Mouse (Mus musculus): Measurements from ENCODE around the gene Gstm5. TPM values are rescaled to one million over a fixed set of nuclear protein-coding genes. Genes with fewer than 3 reads are reported as not detected.

Gstm5 gene
- polyA plus RNA-seq (2012; rRNA removed), result 2,841 and 3,160 TPM in 2 replicates

DNA sequence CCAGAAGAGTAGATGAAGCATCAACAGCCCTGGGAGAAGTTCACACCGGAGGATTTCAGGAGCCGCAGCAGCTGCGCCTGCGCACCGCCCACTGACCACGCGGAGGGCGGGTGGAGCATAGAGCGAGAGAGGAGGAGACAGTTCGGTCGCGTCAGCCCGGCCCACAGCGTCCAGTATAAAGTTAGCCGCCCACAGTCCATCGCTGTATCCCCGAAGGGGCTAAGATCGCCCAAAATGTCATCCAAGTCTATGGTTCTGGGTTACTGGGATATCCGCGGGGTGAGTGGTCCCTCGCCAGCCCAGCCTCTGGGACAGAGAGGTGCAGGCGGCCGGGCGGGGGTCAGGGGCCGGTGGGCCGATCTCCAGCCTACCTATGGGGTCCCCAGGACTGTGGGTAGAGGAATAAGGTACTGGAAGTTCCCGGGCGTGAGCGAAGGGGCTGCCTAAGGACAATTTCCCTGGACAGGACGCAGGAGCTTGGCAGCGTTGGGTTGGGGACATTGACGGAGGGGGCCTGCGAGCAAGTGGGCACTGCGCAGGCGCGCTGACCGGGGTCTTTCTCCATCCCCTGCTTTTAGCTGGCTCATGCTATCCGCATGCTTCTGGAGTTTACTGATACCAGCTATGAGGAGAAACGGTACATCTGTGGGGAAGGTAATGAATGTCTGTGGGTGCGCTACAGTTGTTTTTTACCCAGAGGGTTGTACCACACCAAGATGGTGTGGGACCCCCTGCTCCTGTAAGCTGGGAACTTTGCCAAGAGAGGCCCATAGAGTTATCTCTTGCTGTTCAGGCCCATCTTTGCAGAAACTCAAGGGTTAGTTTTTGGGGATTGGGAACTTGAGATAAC is at the start of gene Gstm5:
TSS of gene Gstm5 (plus strand) at position 102 of the 850 bp plus-strand sequence.
- H3K27ac ChIP-seq (ENCODE audit: control insufficient read depth, insufficient read depth, low read depth, low read length), result peak within 1 kb of the TSS; percentile 87
- TF ChIP-seq CTCF (IDR thresholded peaks at IDR 0.05; ENCODE audit: control insufficient read depth, insufficient read depth, insufficient replicate concordance, low read depth, low read length), result no peak
- peak; percentile 97 for TF ChIP-seq POLR2A (IDR thresholded peaks at IDR 0.05; ENCODE audit: control insufficient read depth, low read depth, low read length)
- peaks cover 3% of the 10 kb centered on the region; the same call in 1 of the 2 replicates for H3K36me3 ChIP-seq (ENCODE audit: control insufficient read depth, insufficient read depth, low read length)
- peaks cover 5% of the 10 kb centered on the region; the same call in 1 of the 2 replicates for H3K4me1 ChIP-seq (ENCODE audit: control insufficient read depth, insufficient read depth, low read length)
- no peaks in the 10 kb centered on the region for H3K27me3 ChIP-seq (ENCODE audit: control insufficient read depth, insufficient read depth, low read length)
- peak within 1 kb of the TSS; percentile 91 for H3K4me3 ChIP-seq (ENCODE audit: control insufficient read depth, low read depth, low read length)

DNA sequence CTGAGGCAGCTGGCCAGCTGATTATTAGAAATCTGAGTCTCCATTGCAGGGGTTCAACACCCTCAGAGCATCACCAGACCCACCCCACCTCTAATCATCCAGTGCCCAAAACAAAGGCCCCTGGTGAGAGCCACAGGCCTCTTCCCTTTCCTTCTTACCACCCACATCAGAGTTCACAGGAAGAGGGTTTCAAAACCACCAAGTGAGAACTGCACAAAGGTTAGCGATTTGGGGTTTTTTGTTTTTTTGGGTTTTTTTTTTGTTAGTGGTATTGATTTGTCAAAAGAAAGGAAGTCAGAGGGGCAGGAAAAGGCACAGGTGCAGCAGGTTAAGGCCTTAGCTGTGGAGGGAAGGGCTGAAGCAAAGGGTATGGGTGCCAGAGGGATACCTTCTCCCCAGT is 49.4 kb upstream of the Gstm5 start:
- Histone ChIP-seq H3K4me1 (ENCODE audit: control insufficient read depth, insufficient read depth, low read length) (no peaks in the 10 kb centered on the region), H3K27ac (ENCODE audit: control insufficient read depth, insufficient read depth, low read depth, low read length) (no peak overlapping the region), H3K27me3 (ENCODE audit: control insufficient read depth, insufficient read depth, low read length) (no peaks in the 10 kb centered on the region), H3K36me3 (ENCODE audit: control insufficient read depth, insufficient read depth, low read length) (no peaks in the 10 kb centered on the region), H3K4me3 (ENCODE audit: control insufficient read depth, low read depth, low read length) (no peak overlapping the region)
- no peak for TF ChIP-seq CTCF (IDR thresholded peaks at IDR 0.05; ENCODE audit: control insufficient read depth, insufficient read depth, insufficient replicate concordance, low read depth, low read length)
- no peak for TF ChIP-seq POLR2A (IDR thresholded peaks at IDR 0.05; ENCODE audit: control insufficient read depth, low read depth, low read length)

DNA sequence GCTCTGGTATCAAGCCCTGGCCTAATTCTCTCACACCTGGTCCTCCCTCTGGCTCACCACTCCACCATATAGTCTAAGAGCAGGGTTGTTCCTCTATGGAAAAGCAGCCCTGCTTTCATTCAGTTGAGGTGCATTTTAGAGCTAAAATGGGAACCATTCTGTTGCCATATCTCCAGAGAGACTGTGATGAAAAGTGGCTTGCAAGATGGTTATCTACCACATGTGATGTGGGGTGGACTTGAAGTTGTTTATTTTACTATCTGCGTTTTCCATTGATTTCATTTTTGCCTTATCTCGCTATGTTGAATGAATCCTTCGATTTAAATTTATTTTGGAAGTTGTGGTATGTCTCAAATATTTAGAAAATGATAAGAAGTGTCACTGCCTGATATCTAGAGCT is 48.8 kb upstream of the Gstm5 start:
- Histone ChIP-seq H3K4me1 (ENCODE audit: control insufficient read depth, insufficient read depth, low read length) (no peaks in the 10 kb centered on the region), H3K4me3 (ENCODE audit: control insufficient read depth, low read depth, low read length) (no peak overlapping the region), H3K27ac (ENCODE audit: control insufficient read depth, insufficient read depth, low read depth, low read length) (no peak overlapping the region), H3K36me3 (ENCODE audit: control insufficient read depth, insufficient read depth, low read length) (no peaks in the 10 kb centered on the region), H3K27me3 (ENCODE audit: control insufficient read depth, insufficient read depth, low read length) (no peaks in the 10 kb centered on the region)
- no peak for TF ChIP-seq CTCF (IDR thresholded peaks at IDR 0.05; ENCODE audit: control insufficient read depth, insufficient read depth, insufficient replicate concordance, low read depth, low read length)
- TF ChIP-seq POLR2A (IDR thresholded peaks at IDR 0.05; ENCODE audit: control insufficient read depth, low read depth, low read length), result no peak

DNA sequence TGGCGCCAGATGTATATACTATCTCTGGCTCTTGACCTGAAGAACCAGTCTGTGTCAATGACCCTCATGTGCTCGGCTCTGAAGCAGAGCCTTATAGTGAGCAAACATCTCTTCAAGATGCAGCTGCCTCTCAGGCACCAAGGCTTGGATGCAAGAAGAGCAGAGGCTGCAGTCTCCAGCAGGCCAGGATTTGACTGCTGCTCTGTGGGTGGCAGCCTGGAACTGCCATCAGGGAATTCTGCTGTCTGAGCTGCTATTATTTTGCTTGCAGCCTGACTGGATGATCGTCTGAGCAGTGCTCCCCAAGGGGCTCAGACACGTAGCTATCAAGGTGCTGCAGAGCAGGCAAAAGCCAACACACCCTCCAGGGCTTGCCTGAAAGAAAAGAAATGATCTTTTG is 47.5 kb upstream of the Gstm5 start:
- no peak overlapping the region for H3K4me3 ChIP-seq (ENCODE audit: control insufficient read depth, low read depth, low read length)
- TF ChIP-seq POLR2A (IDR thresholded peaks at IDR 0.05; ENCODE audit: control insufficient read depth, low read depth, low read length) (no peak), CTCF (IDR thresholded peaks at IDR 0.05; ENCODE audit: control insufficient read depth, insufficient read depth, insufficient replicate concordance, low read depth, low read length) (no peak)
- no peaks in the 10 kb centered on the region for H3K27me3 ChIP-seq (ENCODE audit: control insufficient read depth, insufficient read depth, low read length)
- H3K36me3 ChIP-seq (ENCODE audit: control insufficient read depth, insufficient read depth, low read length), result no peaks in the 10 kb centered on the region
- no peaks in the 10 kb centered on the region for H3K4me1 ChIP-seq (ENCODE audit: control insufficient read depth, insufficient read depth, low read length)
- no peak overlapping the region for H3K27ac ChIP-seq (ENCODE audit: control insufficient read depth, insufficient read depth, low read depth, low read length)

DNA sequence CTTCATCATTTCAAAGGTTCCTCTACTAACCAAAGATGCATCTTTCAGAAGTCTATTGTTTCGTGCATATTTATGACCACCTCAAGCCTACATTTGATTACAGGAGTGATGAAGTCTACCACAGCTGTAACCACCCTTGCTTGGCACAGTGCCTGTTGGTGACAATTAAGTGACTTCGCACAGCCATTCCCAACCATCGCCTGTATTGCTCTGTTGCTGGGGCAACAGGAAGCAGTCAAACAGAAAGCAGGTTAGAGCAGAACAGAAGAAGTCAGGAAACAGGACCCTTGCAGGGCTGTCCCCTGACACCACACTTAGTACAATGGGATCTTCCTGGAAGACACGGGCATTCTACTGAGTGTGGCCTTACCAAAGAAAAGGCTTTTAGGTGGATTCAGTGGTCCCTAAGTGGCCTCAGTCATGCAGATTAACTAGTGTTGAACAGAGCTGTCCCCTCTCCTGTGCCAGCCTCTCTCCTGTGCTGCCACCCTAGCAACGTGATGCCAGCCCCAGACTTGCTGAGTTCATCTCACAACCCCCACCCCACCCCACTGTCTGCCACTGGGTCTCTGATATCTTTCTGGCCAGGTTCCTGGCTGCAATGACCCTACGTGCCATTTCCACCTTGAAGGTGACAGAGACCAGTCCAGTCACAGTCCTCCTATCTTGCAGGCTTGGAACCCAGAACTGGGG is 46.5 kb upstream of the Gstm5 start:
- Histone ChIP-seq H3K36me3 (ENCODE audit: control insufficient read depth, insufficient read depth, low read length) (no peaks in the 10 kb centered on the region), H3K27me3 (ENCODE audit: control insufficient read depth, insufficient read depth, low read length) (no peaks in the 10 kb centered on the region), H3K27ac (ENCODE audit: control insufficient read depth, insufficient read depth, low read depth, low read length) (no peak overlapping the region), H3K4me3 (ENCODE audit: control insufficient read depth, low read depth, low read length) (no peak overlapping the region), H3K4me1 (ENCODE audit: control insufficient read depth, insufficient read depth, low read length) (no peaks in the 10 kb centered on the region)
- no peak for TF ChIP-seq CTCF (IDR thresholded peaks at IDR 0.05; ENCODE audit: control insufficient read depth, insufficient read depth, insufficient replicate concordance, low read depth, low read length)
- TF ChIP-seq POLR2A (IDR thresholded peaks at IDR 0.05; ENCODE audit: control insufficient read depth, low read depth, low read length), result no peak

DNA sequence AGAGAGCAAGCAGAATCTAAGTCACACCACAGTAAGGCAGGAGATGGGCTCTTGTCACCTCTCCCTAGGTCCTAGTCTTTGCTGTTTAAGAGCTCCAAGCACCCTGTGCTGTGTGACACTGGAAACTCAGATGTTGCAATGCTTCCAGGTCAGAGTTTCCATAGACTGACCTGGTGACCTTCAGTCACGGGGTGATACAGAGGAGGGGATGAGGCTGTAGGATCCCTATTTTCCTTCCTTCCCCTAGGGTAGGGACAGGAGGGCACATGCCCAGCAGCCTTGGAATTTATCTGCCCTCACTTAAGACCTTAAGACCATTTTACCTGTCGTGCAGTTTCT is 46.0 kb upstream of the Gstm5 start:
- H3K36me3 ChIP-seq (ENCODE audit: control insufficient read depth, insufficient read depth, low read length), result no peaks in the 10 kb centered on the region
- H3K27ac ChIP-seq (ENCODE audit: control insufficient read depth, insufficient read depth, low read depth, low read length), result no peak overlapping the region
- TF ChIP-seq POLR2A (IDR thresholded peaks at IDR 0.05; ENCODE audit: control insufficient read depth, low read depth, low read length), result no peak
- TF ChIP-seq CTCF (IDR thresholded peaks at IDR 0.05; ENCODE audit: control insufficient read depth, insufficient read depth, insufficient replicate concordance, low read depth, low read length), result no peak
- H3K4me3 ChIP-seq (ENCODE audit: control insufficient read depth, low read depth, low read length), result no peak overlapping the region
- no peaks in the 10 kb centered on the region for H3K4me1 ChIP-seq (ENCODE audit: control insufficient read depth, insufficient read depth, low read length)
- H3K27me3 ChIP-seq (ENCODE audit: control insufficient read depth, insufficient read depth, low read length), result no peaks in the 10 kb centered on the region

DNA sequence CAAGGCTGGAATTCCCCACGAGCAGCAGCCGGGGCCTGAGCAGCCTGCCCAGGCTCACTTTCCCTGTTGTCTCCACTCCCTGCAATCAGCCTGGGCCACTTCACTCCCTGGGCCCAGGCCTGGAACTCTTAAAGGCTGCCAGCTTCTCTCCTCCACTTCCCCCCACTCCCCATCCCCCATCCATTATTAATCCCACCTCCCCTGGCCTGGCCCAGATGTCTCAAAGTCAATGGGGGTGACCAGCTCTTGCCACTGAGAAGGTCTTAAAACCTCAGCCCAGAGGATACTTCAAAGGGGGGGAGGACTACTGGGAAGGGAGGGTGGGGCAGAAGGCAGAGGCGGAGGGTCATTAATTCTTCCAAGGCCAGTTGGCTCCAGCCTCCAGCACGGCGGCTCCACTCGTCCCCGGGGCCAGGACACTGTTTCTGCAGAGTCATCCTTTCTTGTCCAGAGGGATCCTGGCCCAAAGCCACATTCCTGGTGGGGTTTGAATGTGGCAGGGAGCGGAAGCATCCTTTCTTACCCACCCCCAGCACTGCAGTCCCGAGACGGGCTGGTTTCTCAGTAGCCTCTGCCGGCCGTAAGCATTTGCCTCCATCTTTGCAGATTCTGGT is 45.1 kb upstream of the Gstm5 start:
- H3K4me3 ChIP-seq (ENCODE audit: control insufficient read depth, low read depth, low read length), result no peak overlapping the region
- no peaks in the 10 kb centered on the region for H3K27me3 ChIP-seq (ENCODE audit: control insufficient read depth, insufficient read depth, low read length)
- no peaks in the 10 kb centered on the region for H3K36me3 ChIP-seq (ENCODE audit: control insufficient read depth, insufficient read depth, low read length)
- TF ChIP-seq CTCF (IDR thresholded peaks at IDR 0.05; ENCODE audit: control insufficient read depth, insufficient read depth, insufficient replicate concordance, low read depth, low read length), result no peak
- no peak for TF ChIP-seq POLR2A (IDR thresholded peaks at IDR 0.05; ENCODE audit: control insufficient read depth, low read depth, low read length)
- H3K27ac ChIP-seq (ENCODE audit: control insufficient read depth, insufficient read depth, low read depth, low read length), result no peak overlapping the region
- H3K4me1 ChIP-seq (ENCODE audit: control insufficient read depth, insufficient read depth, low read length), result no peaks in the 10 kb centered on the region

All from testis, adult 2 months (tissue).